In genomic region chr9:27030763-27031100, GRCm38 (mm10) we compare ENCODE assay signal across 9 mouse cellular contexts. TPM values are rescaled to one million over a fixed set of nuclear protein-coding genes. Genes with fewer than 3 reads are reported as not detected.
DNase-seq lines count a peak whose midpoint lies in the region; ATAC-seq and TF ChIP-seq lines count a peak whose summit lies in the region.
"Had no signal": no experiment of that assay in that cellular context is flagged by ENCODE, and none has a peak within 500 bp of the region (broad histone marks: within the 10 kb centered on the region; RNA-seq: fewer than 3 reads in every experiment).

No protein-coding gene starts in this region.

- TF ChIP-seq CTCF in heart, postnatal 0 days (IDR thresholded peaks at IDR 0.05; ENCODE audit: low read depth): no peak
- TF ChIP-seq CTCF in bone marrow macrophage, adult 2 months (IDR thresholded peaks at IDR 0.05; ENCODE audit: low read depth, low read length): no peak

- H3K9me3 ChIP-seq in heart, postnatal 0 days (replicated peaks; ENCODE audit: control insufficient read depth, low read length): no peaks in the 10 kb centered on the region
- no peaks in the 10 kb centered on the region for H3K9me3 ChIP-seq in hindbrain, embryonic 13.5 days
- H3K9me3 ChIP-seq in midbrain, embryonic 13.5 days: no peaks in the 10 kb centered on the region

- TF ChIP-seq POLR2A in bone marrow macrophage, adult 2 months (IDR thresholded peaks at IDR 0.05; ENCODE audit: borderline replicate concordance, low read depth, low read length): no peak

- H3K27me3 ChIP-seq in heart, postnatal 0 days (ENCODE audit: control insufficient read depth, insufficient read depth, low read length): no peaks in the 10 kb centered on the region
- no peaks in the 10 kb centered on the region for H3K27me3 ChIP-seq in hindbrain, embryonic 13.5 days
- H3K27me3 ChIP-seq in midbrain, embryonic 13.5 days: no peaks in the 10 kb centered on the region
- H3K27me3 ChIP-seq: Patski had no signal

- peak overlapping the region; percentile 93 for H3K4me3 ChIP-seq in heart, postnatal 0 days (ENCODE audit: low read depth, low read length)
- peak overlapping the region; percentile 78 for H3K4me3 ChIP-seq in bone marrow macrophage, adult 2 months (ENCODE audit: insufficient read depth, low read length)
- H3K4me3 ChIP-seq in hindbrain, embryonic 13.5 days: peak overlapping the region; percentile 98
- H3K4me3 ChIP-seq in midbrain, embryonic 13.5 days (replicated peaks): peak overlapping the region; percentile 97

- no peaks in the 10 kb centered on the region for H3K36me3 ChIP-seq in heart, postnatal 0 days (replicated peaks; ENCODE audit: control insufficient read depth, insufficient read depth, low read length)
- H3K36me3 ChIP-seq in hindbrain, embryonic 13.5 days: 0 out of 2 replicates have a peak, but pooled peaks cover 5% of the 10 kb centered on the region
- no peaks in the 10 kb centered on the region for H3K36me3 ChIP-seq in midbrain, embryonic 13.5 days

- WGBS in heart, postnatal 0 days: under 1% methylated on average over 17 of the region's 17 CpGs
- 1% methylated on average over 17 of the region's 17 CpGs for WGBS in hindbrain, embryonic 13.5 days
- WGBS in midbrain, embryonic 13.5 days: under 1% methylated on average over 17 of the region's 17 CpGs

- peak overlapping the region; percentile 89 for H3K27ac ChIP-seq in heart, postnatal 0 days (ENCODE audit: low read depth)
- H3K27ac ChIP-seq in bone marrow macrophage, adult 2 months (ENCODE audit: insufficient read depth, low read depth, low read length): no peak overlapping the region
- 0 out of 2 replicates have a peak overlapping the region, but pooled peaks have one; percentile 35 for H3K27ac ChIP-seq in hindbrain, embryonic 13.5 days
- no peak overlapping the region for H3K27ac ChIP-seq in midbrain, embryonic 13.5 days

- H3K4me2 ChIP-seq in heart, postnatal 0 days (ENCODE audit: low read depth, low read length): peak overlapping the region; percentile 92
- H3K4me2 ChIP-seq in hindbrain, embryonic 13.5 days: peak overlapping the region; percentile 84
- peak overlapping the region; percentile 85 for H3K4me2 ChIP-seq in midbrain, embryonic 13.5 days (replicated peaks)

- peaks cover 24% of the 10 kb centered on the region for H3K4me1 ChIP-seq in heart, postnatal 0 days (ENCODE audit: control insufficient read depth, insufficient read depth)
- peaks cover 22% of the 10 kb centered on the region for H3K4me1 ChIP-seq in bone marrow macrophage, adult 2 months (ENCODE audit: control insufficient read depth, insufficient read depth, low read length)
- H3K4me1 ChIP-seq in hindbrain, embryonic 13.5 days (replicated peaks): peaks cover 52% of the 10 kb centered on the region
- H3K4me1 ChIP-seq in midbrain, embryonic 13.5 days (replicated peaks): peaks cover 52% of the 10 kb centered on the region

- TF ChIP-seq EP300 in heart, postnatal 0 days (IDR thresholded peaks at IDR 0.05; ENCODE audit: low read depth): no peak

- H3K9ac ChIP-seq in heart, postnatal 0 days (replicated peaks; ENCODE audit: low read depth, low read length): peak overlapping the region; percentile 93
- H3K9ac ChIP-seq in hindbrain, embryonic 13.5 days: peak overlapping the region; percentile 77
- peak overlapping the region; percentile 70 for H3K9ac ChIP-seq in midbrain, embryonic 13.5 days (replicated peaks)

- intact Hi-C loops in gastrocnemius, postnatal 36 days (cut with DNase I): no loop called here

- peak; percentile 3; the same call in 1 of the 2 replicates for ATAC-seq in heart, postnatal 0 days (ENCODE audit: insufficient read depth, low read depth)
- peak; percentile 58 for ATAC-seq in hindbrain, embryonic 13.5 days (ENCODE audit: low FRiP score)
- ATAC-seq in midbrain, embryonic 13.5 days: peak; percentile 59

- no peak for DNase-seq in heart, postnatal 0 days (ENCODE audit: low spot score)
- DNase-seq in heart, adult 8-10 months (ENCODE audit: low spot score): no peak
- DNase-seq in embryo, embryonic 9.5 days (ENCODE audit: extremely low spot score): no peak
- DNase-seq in urinary bladder, postnatal 14 days (ENCODE audit: low spot score): no peak
- DNase-seq in gastrocnemius, postnatal 36 days: no peak

RNA-seq across cellular contexts. Expression of gene Ncapd3, which starts 0.8 kb away (rescaled TPM):
- 23.7 and 36.8 TPM in 2 replicates for total RNA-seq in heart, postnatal 0 days (2014; rRNA removed; ENCODE audit: low replicate concordance)
- polyA plus RNA-seq in heart, postnatal 0 days (2015; fragmentation: Nextera tagmentation; extraction: Ambion mirVana): 10.4 and 10.5 TPM in 2 replicates
- 10 to 100 TPM in 3 of 4 experiments, 1 to 10 TPM in 1; 9.1 to 10.6 (median 10.3) TPM for total RNA-seq in heart, adult 8-10 months (2022)
- 26.1 and 28.0 TPM in 2 replicates for polyA plus RNA-seq in bone marrow macrophage, adult 2 months (2012; ENCODE audit: insufficient read depth, insufficient read length, missing spikeins)
- 14.3 and 16.2 TPM in 2 replicates for polyA plus RNA-seq in hindbrain, embryonic 13.5 days (2015; fragmentation: Nextera tagmentation; extraction: Ambion mirVana)
- polyA plus RNA-seq in midbrain, embryonic 13.5 days (2015; fragmentation: Nextera tagmentation; extraction: Ambion mirVana): 21.1 and 21.7 TPM in 2 replicates
- total RNA-seq in gastrocnemius, postnatal 36 days (2021): 1 to 10 TPM; 5.6 to 6.3 TPM

RNA-seq across cellular contexts. Expression of gene Vps26b, which starts 0.9 kb away (rescaled TPM):
- 30.6 and 34.4 TPM in 2 replicates for total RNA-seq in heart, postnatal 0 days (2014; rRNA removed; ENCODE audit: low replicate concordance)
- polyA plus RNA-seq in heart, postnatal 0 days (2015; fragmentation: Nextera tagmentation; extraction: Ambion mirVana): 12.6 and 13.3 TPM in 2 replicates
- total RNA-seq in heart, adult 8-10 months (2022): 10 to 100 TPM; 28.6 to 31.8 (median 30.4) TPM
- 32.6 and 35.8 TPM in 2 replicates for polyA plus RNA-seq in bone marrow macrophage, adult 2 months (2012; ENCODE audit: insufficient read depth, insufficient read length, missing spikeins)
- polyA plus RNA-seq in hindbrain, embryonic 13.5 days (2015; fragmentation: Nextera tagmentation; extraction: Ambion mirVana): 69.6 and 70.8 TPM in 2 replicates
- 63.9 and 69.4 TPM in 2 replicates for polyA plus RNA-seq in midbrain, embryonic 13.5 days (2015; fragmentation: Nextera tagmentation; extraction: Ambion mirVana)
- 10 to 100 TPM; 24.7 to 24.8 TPM for total RNA-seq in gastrocnemius, postnatal 36 days (2021)

RNA-seq across cellular contexts. Expression of gene Thyn1, which starts 31.2 kb away (rescaled TPM):
- 12.9 and 23.2 TPM in 2 replicates for total RNA-seq in heart, postnatal 0 days (2014; rRNA removed; ENCODE audit: low replicate concordance)
- polyA plus RNA-seq in heart, postnatal 0 days (2015; fragmentation: Nextera tagmentation; extraction: Ambion mirVana): 74.9 and 77.7 TPM in 2 replicates
- 10 to 100 TPM; 24.8 to 30.0 (median 25.8) TPM for total RNA-seq in heart, adult 8-10 months (2022)
- 34.3 and 37.4 TPM in 2 replicates for polyA plus RNA-seq in bone marrow macrophage, adult 2 months (2012; ENCODE audit: insufficient read depth, insufficient read length, missing spikeins)
- 134 and 142 TPM in 2 replicates for polyA plus RNA-seq in hindbrain, embryonic 13.5 days (2015; fragmentation: Nextera tagmentation; extraction: Ambion mirVana)
- 126 and 136 TPM in 2 replicates for polyA plus RNA-seq in midbrain, embryonic 13.5 days (2015; fragmentation: Nextera tagmentation; extraction: Ambion mirVana)
- total RNA-seq in gastrocnemius, postnatal 36 days (2021): 10 to 100 TPM; 17.5 to 23.4 TPM

RNA-seq across cellular contexts. Expression of gene Acad8, which starts 31.4 kb away (rescaled TPM):
- 33.7 and 45.9 TPM in 2 replicates for total RNA-seq in heart, postnatal 0 days (2014; rRNA removed; ENCODE audit: low replicate concordance)
- 40.3 and 40.5 TPM in 2 replicates for polyA plus RNA-seq in heart, postnatal 0 days (2015; fragmentation: Nextera tagmentation; extraction: Ambion mirVana)
- 10 to 100 TPM; 55.4 to 70.1 (median 62.1) TPM for total RNA-seq in heart, adult 8-10 months (2022)
- 30.8 and 32.7 TPM in 2 replicates for polyA plus RNA-seq in bone marrow macrophage, adult 2 months (2012; ENCODE audit: insufficient read depth, insufficient read length, missing spikeins)
- 33.0 and 36.7 TPM in 2 replicates for polyA plus RNA-seq in hindbrain, embryonic 13.5 days (2015; fragmentation: Nextera tagmentation; extraction: Ambion mirVana)
- polyA plus RNA-seq in midbrain, embryonic 13.5 days (2015; fragmentation: Nextera tagmentation; extraction: Ambion mirVana): 35.7 and 37.3 TPM in 2 replicates
- total RNA-seq in gastrocnemius, postnatal 36 days (2021): 10 to 100 TPM; 32.5 to 35.1 TPM

Comparison
In these comparisons a context has a peak if more than half of its experiments do, and no peak if none do; other contexts are left out.
1. ATAC-seq: peak in every context shown above with its lines; median percentile 59 in midbrain, embryonic 13.5 days; 58 in hindbrain, embryonic 13.5 days; 3 in heart, postnatal 0 days.
2. H3K27ac ChIP-seq: peak in heart, postnatal 0 days (single experiment) and hindbrain, embryonic 13.5 days (single experiment); none in bone marrow macrophage, adult 2 months (single experiment) and midbrain, embryonic 13.5 days (single experiment).
3. Peak in every context shown above with its lines, with median percentiles within 50 percentile points of each other: H3K4me2 ChIP-seq, H3K4me3 ChIP-seq and H3K9ac ChIP-seq.